Mouse (Mus musculus): ENCODE measurements around the gene Ctsh. TPM values are rescaled to one million over a fixed set of nuclear protein-coding genes. Genes with fewer than 3 reads are reported as not detected.
A peak's percentile ranks its signal among the peaks of the same experiment; 100 is the strongest.

Ctsh gene
- polyA plus RNA-seq, 1 experiment from 2014 or later, result 30.8 TPM

GRCm38 (mm10) chr9:90113651-90114566 is 60.0 kb downstream of the Ctsh start:
- Histone ChIP-seq H3K36me3 (replicated peaks; ENCODE audit: control insufficient read depth, insufficient read depth) (peaks cover 9% of the 10 kb centered on the region; the same call in 1 of the 2 replicates), H3K9me3 (ENCODE audit: control insufficient read depth, low read length) (no peaks in the 10 kb centered on the region), H3K9ac (peak overlapping the region; percentile 89), H3K27ac (peak overlapping the region; percentile 99), H3K4me1 (replicated peaks; ENCODE audit: control insufficient read depth, insufficient read depth, low read length) (peaks cover 34% of the 10 kb centered on the region), H3K27me3 (ENCODE audit: control insufficient read depth, insufficient read depth, low read length) (no peaks in the 10 kb centered on the region), H3K4me2 (replicated peaks) (peak overlapping the region; percentile 86), H3K4me3 (replicated peaks; ENCODE audit: low read length) (peak overlapping the region; percentile 83)
- DNase-seq (ENCODE audit: low spot score), result peak; percentile 82
- under 1% methylated on average over 77 of the region's 82 CpGs for WGBS
- peak; percentile 75 for ATAC-seq (ENCODE audit: low FRiP score)

GRCm38 (mm10) chr9:90114567-90115307 is 60.8 kb downstream of the Ctsh start, which contains the start of gene Morf4l1:
Gene Morf4l1 (minus strand): TSS chr9:90114774.
- Histone ChIP-seq H3K4me3 (replicated peaks; ENCODE audit: low read length) (peak within 1 kb of the TSS; percentile 83), H3K9me3 (ENCODE audit: control insufficient read depth, low read length) (no peaks in the 10 kb centered on the region), H3K9ac (peak within 1 kb of the TSS; percentile 89), H3K27ac (peak within 1 kb of the TSS; percentile 99), H3K36me3 (replicated peaks; ENCODE audit: control insufficient read depth, insufficient read depth) (0 out of 2 replicates have a peak, but pooled peaks cover 1% of the 10 kb centered on the region), H3K4me1 (replicated peaks; ENCODE audit: control insufficient read depth, insufficient read depth, low read length) (peaks cover 28% of the 10 kb centered on the region), H3K4me2 (replicated peaks) (peak within 1 kb of the TSS; percentile 86), H3K27me3 (ENCODE audit: control insufficient read depth, insufficient read depth, low read length) (no peaks in the 10 kb centered on the region)
- WGBS, result 1% methylated on average over 39 of the region's 40 CpGs
- ATAC-seq (ENCODE audit: low FRiP score) (peak; percentile 99), DNase-seq (ENCODE audit: low spot score) (peak; percentile 98)

GRCm38 (mm10) chr9:90115308-90115700 is 61.4 kb downstream of the Ctsh start:
- peak overlapping the region; percentile 83 for H3K4me3 ChIP-seq (replicated peaks; ENCODE audit: low read length)
- ATAC-seq (ENCODE audit: low FRiP score), result no peak
- peak overlapping the region; percentile 99 for H3K27ac ChIP-seq
- no peaks in the 10 kb centered on the region for H3K9me3 ChIP-seq (ENCODE audit: control insufficient read depth, low read length)
- no peaks in the 10 kb centered on the region for H3K36me3 ChIP-seq (replicated peaks; ENCODE audit: control insufficient read depth, insufficient read depth)
- DNase-seq (ENCODE audit: low spot score), result no peak
- no peaks in the 10 kb centered on the region for H3K27me3 ChIP-seq (ENCODE audit: control insufficient read depth, insufficient read depth, low read length)
- H3K4me1 ChIP-seq (replicated peaks; ENCODE audit: control insufficient read depth, insufficient read depth, low read length), result peaks cover 23% of the 10 kb centered on the region
- peak overlapping the region; percentile 81 for H3K4me2 ChIP-seq (replicated peaks)
- H3K9ac ChIP-seq, result peak overlapping the region; percentile 84

GRCm38 (mm10) chr9:90117234-90117633 is 63.3 kb downstream of the Ctsh start:
- no peak for DNase-seq (ENCODE audit: low spot score)
- no peak for ATAC-seq (ENCODE audit: low FRiP score)
- no peak overlapping the region for H3K9ac ChIP-seq

GRCm38 (mm10) chr9:90122246-90122740 is 68.3 kb downstream of the Ctsh start:
- 76% methylated on average over 4 of the region's 4 CpGs for WGBS
- DNase-seq (ENCODE audit: low spot score) (no peak), ATAC-seq (ENCODE audit: low FRiP score) (no peak)
- Histone ChIP-seq H3K36me3 (replicated peaks; ENCODE audit: control insufficient read depth, insufficient read depth) (no peaks in the 10 kb centered on the region), H3K27ac (no peak overlapping the region), H3K4me2 (replicated peaks) (no peak overlapping the region), H3K4me1 (replicated peaks; ENCODE audit: control insufficient read depth, insufficient read depth, low read length) (0 out of 2 replicates have a peak, but pooled peaks cover 5% of the 10 kb centered on the region), H3K27me3 (ENCODE audit: control insufficient read depth, insufficient read depth, low read length) (no peaks in the 10 kb centered on the region), H3K9ac (no peak overlapping the region), H3K4me3 (replicated peaks; ENCODE audit: low read length) (no peak overlapping the region), H3K9me3 (ENCODE audit: control insufficient read depth, low read length) (no peaks in the 10 kb centered on the region)

More at GRCm38 (mm10) chr9:90117234-90117633, 63.3 kb downstream of the Ctsh start:
- H3K4me1 ChIP-seq (replicated peaks; ENCODE audit: control insufficient read depth, insufficient read depth, low read length), result peaks cover 8% of the 10 kb centered on the region
- no peaks in the 10 kb centered on the region for H3K27me3 ChIP-seq (ENCODE audit: control insufficient read depth, insufficient read depth, low read length)
- H3K4me3 ChIP-seq (replicated peaks; ENCODE audit: low read length), result no peak overlapping the region
- H3K4me2 ChIP-seq (replicated peaks), result no peak overlapping the region
- H3K9me3 ChIP-seq (ENCODE audit: control insufficient read depth, low read length), result no peaks in the 10 kb centered on the region
- no peaks in the 10 kb centered on the region for H3K36me3 ChIP-seq (replicated peaks; ENCODE audit: control insufficient read depth, insufficient read depth)
- H3K27ac ChIP-seq, result no peak overlapping the region

GRCm38 (mm10) chr9:90124156-90124872 is 70.4 kb downstream of the Ctsh start:
- ATAC-seq (ENCODE audit: low FRiP score) (no peak), DNase-seq (ENCODE audit: low spot score) (no peak)
- Histone ChIP-seq H3K9me3 (ENCODE audit: control insufficient read depth, low read length) (no peaks in the 10 kb centered on the region), H3K9ac (no peak overlapping the region), H3K27me3 (ENCODE audit: control insufficient read depth, insufficient read depth, low read length) (no peaks in the 10 kb centered on the region), H3K4me3 (replicated peaks; ENCODE audit: low read length) (no peak overlapping the region), H3K4me2 (replicated peaks) (peak overlapping the region; percentile 26; the same call in 1 of the 2 replicates), H3K4me1 (replicated peaks; ENCODE audit: control insufficient read depth, insufficient read depth, low read length) (0 out of 2 replicates have a peak, but pooled peaks cover 5% of the 10 kb centered on the region), H3K36me3 (replicated peaks; ENCODE audit: control insufficient read depth, insufficient read depth) (no peaks in the 10 kb centered on the region), H3K27ac (0 out of 2 replicates have a peak overlapping the region, but pooled peaks have one; percentile 4)
- 38% methylated on average over 11 of the region's 11 CpGs for WGBS

GRCm38 (mm10) chr9:90124873-90125245 is 70.9 kb downstream of the Ctsh start:
- Histone ChIP-seq H3K4me2 (replicated peaks) (peak overlapping the region; percentile 26), H3K27me3 (ENCODE audit: control insufficient read depth, insufficient read depth, low read length) (no peaks in the 10 kb centered on the region), H3K4me1 (replicated peaks; ENCODE audit: control insufficient read depth, insufficient read depth, low read length) (0 out of 2 replicates have a peak, but pooled peaks cover 5% of the 10 kb centered on the region), H3K4me3 (replicated peaks; ENCODE audit: low read length) (no peak overlapping the region), H3K27ac (0 out of 2 replicates have a peak overlapping the region, but pooled peaks have one; percentile 4), H3K9me3 (ENCODE audit: control insufficient read depth, low read length) (no peaks in the 10 kb centered on the region), H3K36me3 (replicated peaks; ENCODE audit: control insufficient read depth, insufficient read depth) (no peaks in the 10 kb centered on the region), H3K9ac (no peak overlapping the region)
- peak; percentile 32 for DNase-seq (ENCODE audit: low spot score)
- WGBS, result 25% methylated on average over 8 of the region's 8 CpGs
- ATAC-seq (ENCODE audit: low FRiP score), result no peak
